21 mouse cellular contexts compared by ENCODE assay signal in genomic region chr3:147117609-147118008, GRCm38 (mm10).
DNase-seq lines count a peak whose midpoint lies in the region; ATAC-seq and TF ChIP-seq lines count a peak whose summit lies in the region.
"Had no signal": no experiment of that assay in that cellular context is flagged by ENCODE, and none has a peak within 500 bp of the region (broad histone marks: within the 10 kb centered on the region; RNA-seq: fewer than 3 reads in every experiment).

No protein-coding gene starts in this region.

- no peak for TF ChIP-seq POLR2A in kidney, adult 2 months (IDR thresholded peaks at IDR 0.05; ENCODE audit: low read depth, low read length)

- H3K27me3 ChIP-seq in kidney, embryonic 14.5 days (ENCODE audit: control insufficient read depth, insufficient read depth, low read length): no peaks in the 10 kb centered on the region
- H3K27me3 ChIP-seq in kidney, adult 2 months (replicated peaks; ENCODE audit: control insufficient read depth, insufficient read depth, low read length): no peaks in the 10 kb centered on the region
- no peaks in the 10 kb centered on the region for H3K27me3 ChIP-seq in limb, embryonic 11.5 days (ENCODE audit: control insufficient read depth, insufficient read depth, low read length)
- H3K27me3 ChIP-seq in midbrain, embryonic 15.5 days (replicated peaks): no peaks in the 10 kb centered on the region
- H3K27me3 ChIP-seq: embryonic facial prominence, embryonic 13.5 days; embryonic facial prominence, embryonic 15.5 days; forebrain, embryonic 12.5 days had no signal

- H3K4me3 ChIP-seq in kidney, embryonic 14.5 days (ENCODE audit: low read length): no peak overlapping the region
- H3K4me3 ChIP-seq in kidney, adult 2 months (ENCODE audit: insufficient read depth, low read depth, low read length): no peak overlapping the region
- H3K4me3 ChIP-seq in limb, embryonic 11.5 days (ENCODE audit: low read depth, low read length): no peak overlapping the region
- H3K4me3 ChIP-seq in midbrain, embryonic 15.5 days: no peak overlapping the region
- H3K4me3 ChIP-seq: embryonic facial prominence, embryonic 13.5 days; embryonic facial prominence, embryonic 15.5 days; erythroblast, embryonic 14.5 days; forebrain, embryonic 10.5 days; forebrain, embryonic 12.5 days had no signal

- H3K36me3 ChIP-seq in kidney, embryonic 14.5 days (ENCODE audit: control insufficient read depth, insufficient read depth, low read length): no peaks in the 10 kb centered on the region
- no peaks in the 10 kb centered on the region for H3K36me3 ChIP-seq in kidney, adult 2 months (ENCODE audit: control insufficient read depth, insufficient read depth, low read length)
- H3K36me3 ChIP-seq in limb, embryonic 11.5 days (ENCODE audit: control insufficient read depth, insufficient read depth, low read length): no peaks in the 10 kb centered on the region
- H3K36me3 ChIP-seq in midbrain, embryonic 15.5 days (replicated peaks): no peaks in the 10 kb centered on the region
- H3K36me3 ChIP-seq: embryonic facial prominence, embryonic 13.5 days; embryonic facial prominence, embryonic 15.5 days; forebrain, embryonic 10.5 days; forebrain, embryonic 12.5 days had no signal

- TF ChIP-seq CTCF in kidney, adult 2 months (conservative IDR thresholded peaks at IDR 0.05; ENCODE audit: insufficient read depth, insufficient read length, low read depth, low read length): no peak

- 58% methylated on average over 4 of the region's 4 CpGs for WGBS in kidney, embryonic 14.5 days
- 62% methylated on average over 4 of the region's 4 CpGs for WGBS in kidney, adult 2 months
- 40% methylated on average over 4 of the region's 4 CpGs for WGBS in limb, embryonic 11.5 days
- 96% methylated on average over 4 of the region's 4 CpGs for WGBS in midbrain, embryonic 15.5 days

- peak overlapping the region; percentile 24; the same call in 1 of the 2 replicates for H3K27ac ChIP-seq in kidney, embryonic 14.5 days (ENCODE audit: low read depth, low read length)
- no peak overlapping the region for H3K27ac ChIP-seq in kidney, adult 2 months (ENCODE audit: insufficient read depth, low read depth, low read length)
- H3K27ac ChIP-seq in limb, embryonic 11.5 days (replicated peaks; ENCODE audit: low read depth, low read length): no peak overlapping the region; the same call in 1 of the 2 replicates
- H3K27ac ChIP-seq in midbrain, embryonic 15.5 days: no peak overlapping the region
- H3K27ac ChIP-seq: embryonic facial prominence, embryonic 13.5 days; embryonic facial prominence, embryonic 15.5 days; forebrain, embryonic 10.5 days; forebrain, embryonic 12.5 days had no signal

- no peak overlapping the region for H3K9ac ChIP-seq in kidney, embryonic 14.5 days (ENCODE audit: low read depth, low read length)
- H3K9ac ChIP-seq in limb, embryonic 11.5 days (ENCODE audit: low read length): no peak overlapping the region
- no peak overlapping the region for H3K9ac ChIP-seq in midbrain, embryonic 15.5 days
- H3K9ac ChIP-seq: embryonic facial prominence, embryonic 13.5 days; embryonic facial prominence, embryonic 15.5 days; forebrain, embryonic 12.5 days had no signal

- no peak for ATAC-seq in kidney, embryonic 14.5 days (ENCODE audit: low FRiP score, low TSS enrichment)
- peak; percentile 60; the same call in 1 of the 2 replicates for ATAC-seq in limb, embryonic 11.5 days (ENCODE audit: insufficient number of reproducible peaks, low FRiP score, low TSS enrichment, low read depth)
- ATAC-seq in midbrain, embryonic 15.5 days (replicated peaks): no peak
- ATAC-seq: forebrain, embryonic 14.5 days; forebrain, embryonic 16.5 days had no signal

- no peaks in the 10 kb centered on the region for H3K9me3 ChIP-seq in kidney, embryonic 14.5 days (ENCODE audit: control insufficient read depth, low read length)
- H3K9me3 ChIP-seq in limb, embryonic 11.5 days (ENCODE audit: control insufficient read depth, low read length): no peaks in the 10 kb centered on the region
- no peaks in the 10 kb centered on the region for H3K9me3 ChIP-seq in midbrain, embryonic 15.5 days
- H3K9me3 ChIP-seq: embryonic facial prominence, embryonic 13.5 days; embryonic facial prominence, embryonic 15.5 days; forebrain, embryonic 10.5 days; forebrain, embryonic 12.5 days had no signal

- DNase-seq in kidney, adult 2 months: no peak
- peak; percentile 33 for DNase-seq in hindlimb bud, embryonic 11.5 days (ENCODE audit: extremely low spot score, low read depth, low spot score)
- DNase-seq in limb, embryonic 11.5 days (ENCODE audit: low spot score): no peak
- DNase-seq in MN1 (ENCODE audit: low spot score): no peak
- DNase-seq: adrenal gland, postnatal 25 days; B cell, adult 2 months; cerebellum, adult 11 months; cerebellum, adult 18-20 months; cerebellum, adult 8-10 months; cerebellum, adult 9-11 months; cerebellum, postnatal 14 days; cerebellum, postnatal 36 days had no signal

- no peak overlapping the region for H3K4me2 ChIP-seq in kidney, embryonic 14.5 days (replicated peaks; ENCODE audit: low read depth, low read length)
- H3K4me2 ChIP-seq in limb, embryonic 11.5 days (ENCODE audit: low read depth, severe bottlenecking): no peak overlapping the region
- no peak overlapping the region for H3K4me2 ChIP-seq in midbrain, embryonic 15.5 days
- H3K4me2 ChIP-seq: embryonic facial prominence, embryonic 13.5 days; embryonic facial prominence, embryonic 15.5 days; forebrain, embryonic 12.5 days had no signal

- H3K4me1 ChIP-seq in kidney, embryonic 14.5 days (ENCODE audit: control insufficient read depth, insufficient read depth, low read length): no peaks in the 10 kb centered on the region
- H3K4me1 ChIP-seq in kidney, adult 2 months (ENCODE audit: control insufficient read depth, insufficient read depth, low read length): no peaks in the 10 kb centered on the region
- H3K4me1 ChIP-seq in limb, embryonic 11.5 days (ENCODE audit: control insufficient read depth, insufficient read depth, low read length): peaks cover 8% of the 10 kb centered on the region
- no peaks in the 10 kb centered on the region for H3K4me1 ChIP-seq in midbrain, embryonic 15.5 days
- H3K4me1 ChIP-seq: embryonic facial prominence, embryonic 13.5 days; embryonic facial prominence, embryonic 15.5 days; forebrain, embryonic 10.5 days; forebrain, embryonic 12.5 days had no signal
